Mouse (Mus musculus): Measurements from ENCODE around the gene Smo.

Smo gene

GRCm38 (mm10) chr6:29735336-29735688 is at the start of gene Smo:
Gene Smo, plus strand, starts transcription at chr6:29735503.
- peak; percentile 96 for DNase-seq (ENCODE audit: low read depth)

GRCm38 (mm10) chr6:29685952-29686351 is 49.4 kb upstream of the Smo start:
- DNase-seq (ENCODE audit: low read depth), result peak; percentile 84

DNA sequence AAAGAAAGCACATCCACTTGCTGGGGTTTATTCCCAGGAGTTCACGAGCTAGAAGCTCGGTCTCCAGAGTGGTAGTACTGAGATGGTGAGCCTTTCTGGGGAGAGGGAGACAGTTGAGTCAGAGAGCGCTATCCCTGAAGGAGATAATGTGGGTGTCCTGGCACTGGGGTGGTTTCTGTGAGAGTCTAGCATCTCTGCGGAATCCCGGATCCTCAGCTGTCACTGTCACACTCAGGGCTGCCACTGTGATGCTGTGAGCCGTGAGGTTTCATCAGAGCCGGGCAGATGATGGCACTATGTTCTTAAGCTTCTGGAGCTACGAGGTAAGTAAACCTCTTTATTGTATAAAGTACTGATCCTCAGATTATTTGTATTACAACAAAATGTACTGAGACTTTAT is 45.8 kb upstream of the Smo start:
- DNase-seq (ENCODE audit: low read depth), result no peak

GRCm38 (mm10) chr6:29693953-29694352 is 41.4 kb upstream of the Smo start, which contains the start of gene Tspan33:
Gene Tspan33, plus strand, starts transcription at chr6:29694222.
- DNase-seq (ENCODE audit: low read depth), result peak; percentile 93

- no peak for DNase-seq (ENCODE audit: low read depth)
Observed at GRCm38 (mm10) chr6:29694375-29695289, 40.7 kb upstream of the Smo start.

- no peak for DNase-seq (ENCODE audit: low read depth)
Observed at GRCm38 (mm10) chr6:29695290-29695674, 40.0 kb upstream of the Smo start.

GRCm38 (mm10) chr6:29695975-29696374 is 39.3 kb upstream of the Smo start:
- no peak for DNase-seq (ENCODE audit: low read depth)

DNA sequence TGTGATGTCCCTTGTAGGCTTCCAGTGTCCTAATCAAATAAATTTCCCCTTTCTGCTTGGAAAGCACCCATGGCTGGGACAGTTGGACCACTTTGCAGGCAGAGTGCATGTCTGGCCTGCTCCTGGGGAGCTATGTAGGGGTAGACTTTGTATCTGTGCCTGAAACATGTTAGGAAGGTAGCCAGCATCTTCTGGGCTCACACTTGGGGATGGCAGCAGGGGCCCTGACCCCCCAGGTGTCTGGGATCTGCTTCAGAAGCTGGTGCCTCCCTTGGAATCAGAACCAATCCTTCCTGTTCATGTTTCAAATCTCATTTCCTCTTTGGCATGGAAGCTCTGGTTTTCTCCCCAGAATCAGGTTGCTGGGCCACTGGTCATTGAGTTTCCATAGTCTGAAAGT is 38.2 kb upstream of the Smo start:
- no peak for DNase-seq (ENCODE audit: low read depth)

DNA sequence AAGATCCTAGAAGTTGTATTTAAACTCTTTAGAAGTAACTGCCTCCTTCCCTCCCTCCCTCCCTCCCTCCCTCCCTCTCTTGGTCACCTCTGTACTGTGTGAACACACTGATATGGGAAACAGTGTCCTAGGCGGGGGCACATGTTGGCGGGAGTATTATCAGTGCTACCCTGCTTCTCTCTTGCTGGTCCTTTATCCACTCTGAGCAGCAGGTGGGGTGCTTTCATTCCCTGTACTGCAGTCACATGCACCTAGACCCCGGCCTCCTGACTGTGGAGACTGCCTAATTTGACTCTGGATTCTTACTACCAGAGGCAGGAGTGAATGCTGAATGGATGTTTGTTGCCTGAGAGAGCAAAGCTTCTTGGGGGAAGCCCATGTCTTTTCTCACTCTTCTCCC is 37.8 kb upstream of the Smo start:
- no peak for DNase-seq (ENCODE audit: low read depth)

DNA sequence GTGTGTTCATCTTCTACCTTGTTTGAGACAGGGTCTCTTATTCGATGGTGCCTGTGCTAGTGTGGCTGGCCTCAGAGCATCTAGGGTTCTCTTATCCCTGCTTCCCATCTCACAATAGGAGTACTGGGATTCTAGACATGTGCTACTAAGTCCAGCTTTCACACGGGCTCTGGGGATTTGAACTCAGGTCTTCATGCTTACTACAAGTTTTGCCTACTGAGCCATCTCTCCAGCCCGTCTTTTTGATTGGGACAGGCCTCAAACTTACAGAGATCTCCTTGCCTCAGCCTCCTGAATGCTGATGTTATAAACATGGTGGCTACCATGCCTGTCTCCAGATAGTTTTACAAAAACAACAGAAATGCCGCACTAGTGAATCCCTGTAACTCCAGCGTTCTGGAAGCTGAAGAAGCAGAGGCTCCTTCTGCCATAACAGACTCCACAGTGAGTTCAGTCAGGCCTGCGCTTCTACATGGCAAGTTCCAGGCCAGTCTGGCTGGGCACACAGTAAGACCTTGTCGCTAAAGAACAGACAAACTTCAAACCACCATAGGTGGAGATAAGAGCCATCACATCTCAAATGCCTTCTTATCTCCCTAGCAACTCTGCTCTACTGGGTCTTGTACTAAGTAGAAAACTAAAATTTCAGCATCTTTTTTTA is 36.1 kb upstream of the Smo start:
- DNase-seq (ENCODE audit: low read depth), result no peak

DNA sequence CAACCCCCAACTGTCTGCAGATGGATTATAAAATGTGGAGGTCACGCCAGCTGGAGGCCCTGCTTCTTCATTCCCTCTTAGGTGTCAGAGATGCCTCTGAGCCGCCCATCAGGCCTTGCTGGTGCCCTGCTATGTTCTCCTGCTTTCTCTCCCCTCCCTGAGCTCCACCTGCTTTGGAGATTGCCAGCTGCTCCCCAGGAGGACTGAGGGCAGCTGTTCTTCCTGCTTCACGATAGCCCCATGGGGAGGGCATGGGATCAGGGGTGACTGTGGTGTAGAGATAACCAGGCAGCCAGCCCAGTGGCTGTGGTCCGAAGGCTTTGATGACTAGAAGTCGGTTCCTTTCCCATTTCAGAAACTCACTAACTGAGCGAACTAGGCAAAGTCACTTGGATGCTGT is 34.3 kb upstream of the Smo start:
- DNase-seq (ENCODE audit: low read depth), result no peak

DNA sequence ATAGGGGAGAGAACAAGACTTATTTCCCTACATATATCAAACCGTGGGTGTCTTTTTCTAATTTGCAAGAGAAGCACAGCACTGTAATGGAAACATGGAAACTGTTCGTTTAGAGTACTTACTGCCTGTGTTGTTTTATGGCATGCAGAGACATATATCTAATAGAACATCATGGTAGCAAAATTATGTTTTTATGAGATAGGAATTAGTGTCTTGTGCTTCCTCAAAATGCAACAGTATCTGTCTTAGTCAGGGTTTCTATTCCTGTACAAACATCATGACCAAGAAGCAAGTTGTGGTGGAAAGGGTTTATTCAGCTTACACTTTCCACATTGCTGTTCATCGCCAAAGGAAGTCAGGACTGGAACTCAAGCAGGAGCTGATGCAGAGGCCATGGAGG is 33.2 kb upstream of the Smo start:
- no peak for DNase-seq (ENCODE audit: low read depth)

GRCm38 (mm10) chr6:29704143-29704542 is 31.2 kb upstream of the Smo start:
- DNase-seq (ENCODE audit: low read depth), result no peak

DNA sequence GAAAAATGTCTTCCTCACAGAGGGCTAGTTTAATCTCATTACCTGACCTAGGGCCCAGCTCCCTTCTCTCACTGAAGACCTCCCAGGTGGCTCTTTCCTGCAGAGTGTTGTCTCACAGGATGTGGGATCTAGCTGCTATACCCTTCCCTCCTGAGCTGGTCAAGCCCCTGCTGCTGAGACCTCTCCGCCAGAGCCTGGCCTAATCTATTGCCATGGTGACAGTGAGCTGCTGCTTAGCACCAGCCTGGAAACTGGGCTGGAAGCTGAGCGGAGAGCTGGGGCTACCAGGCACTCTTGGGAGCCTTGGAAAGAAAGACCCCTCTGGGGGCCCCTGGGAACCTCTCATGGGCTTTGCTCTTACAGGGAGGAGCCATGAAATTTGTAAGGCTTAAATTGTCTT is 27.4 kb upstream of the Smo start:
- no peak for DNase-seq (ENCODE audit: low read depth)

DNA sequence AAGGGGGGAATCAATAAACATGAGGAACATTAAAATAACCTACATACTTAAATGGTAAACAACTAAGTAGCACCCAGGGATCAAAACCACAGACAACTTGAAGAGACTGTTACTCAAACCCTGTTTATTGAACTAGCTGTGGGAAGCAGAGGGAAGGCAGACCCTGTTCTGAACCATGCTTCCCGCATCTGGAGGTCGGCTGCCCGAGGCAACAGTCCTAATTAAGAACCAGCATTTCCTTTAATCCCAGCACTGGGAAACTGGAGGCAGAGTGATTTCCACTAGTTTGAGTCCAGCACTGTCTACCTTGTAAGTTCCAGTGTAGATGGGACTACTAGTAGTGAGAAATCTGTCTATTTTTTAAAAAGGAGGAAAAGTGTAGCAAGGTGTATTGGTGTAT is 24.0 kb upstream of the Smo start:
- no peak for DNase-seq (ENCODE audit: low read depth)

GRCm38 (mm10) chr6:29712011-29712584 is 23.2 kb upstream of the Smo start:
- DNase-seq (ENCODE audit: low read depth), result peak; percentile 90

- no peak for DNase-seq (ENCODE audit: low read depth)
Observed at GRCm38 (mm10) chr6:29716624-29717365, 18.5 kb upstream of the Smo start.

- DNase-seq (ENCODE audit: low read depth), result no peak
Observed at GRCm38 (mm10) chr6:29717541-29717940, 17.8 kb upstream of the Smo start.

- DNase-seq (ENCODE audit: low read depth), result peak; percentile 46
Observed at GRCm38 (mm10) chr6:29717952-29718521, 17.3 kb upstream of the Smo start.

DNA sequence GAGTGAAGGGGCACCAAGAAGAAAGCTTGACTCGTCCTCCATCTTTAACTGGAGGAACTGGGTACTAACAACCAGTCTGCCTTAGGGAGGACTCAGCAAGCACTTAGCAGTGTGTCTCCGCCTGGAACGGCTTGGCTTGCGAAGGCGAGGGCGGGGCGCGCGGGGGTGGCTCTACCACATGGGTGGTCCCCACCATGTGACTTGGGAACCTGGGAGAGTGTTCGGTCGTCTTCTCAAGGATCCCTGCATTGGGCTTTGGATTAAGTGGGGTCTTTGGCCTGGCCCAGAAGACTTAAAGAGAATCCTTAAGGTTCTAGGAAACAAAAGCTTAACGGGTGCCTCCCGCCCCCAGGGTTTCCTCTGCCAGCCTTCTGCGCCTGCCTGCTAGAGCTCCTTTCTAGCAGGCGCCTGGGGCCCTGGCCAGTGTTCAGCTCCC is 16.4 kb upstream of the Smo start:
- DNase-seq (ENCODE audit: low read depth), result peak; percentile 62

DNA sequence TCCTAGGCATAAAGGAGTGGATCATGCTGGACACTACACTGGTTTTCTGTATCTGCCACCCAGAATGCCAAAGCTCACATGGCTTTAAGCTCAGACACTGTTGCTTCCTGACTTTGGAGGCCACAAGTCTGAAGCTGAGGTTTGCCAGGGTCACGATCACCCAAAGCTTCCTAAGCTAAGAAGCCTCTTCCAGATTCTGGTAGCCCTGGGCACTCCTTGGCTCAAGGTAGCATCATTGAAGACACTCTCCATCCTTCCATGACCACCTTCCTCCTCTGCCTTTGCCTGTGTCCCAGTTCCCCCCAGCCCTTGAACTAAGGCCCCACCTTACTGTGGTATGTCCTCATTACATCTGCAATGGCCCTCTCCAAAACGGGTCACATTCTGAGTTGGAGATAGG is 13.4 kb upstream of the Smo start:
- DNase-seq (ENCODE audit: low read depth), result no peak

GRCm38 (mm10) chr6:29726576-29727200 is 8.6 kb upstream of the Smo start:
- peak; percentile 87 for DNase-seq (ENCODE audit: low read depth)
